Comparison of ENCODE assay signal across 11 mouse cellular contexts in genomic region chr8:95694631-95695030, GRCm38 (mm10). TPM values are rescaled to one million over a fixed set of nuclear protein-coding genes. Genes with fewer than 3 reads are reported as not detected.
DNase-seq lines count a peak whose midpoint lies in the region; ATAC-seq lines count a peak whose summit lies in the region.
"Had no signal": no experiment of that assay in that cellular context is flagged by ENCODE, and none has a peak within 500 bp of the region (broad histone marks: within the 10 kb centered on the region; RNA-seq: fewer than 3 reads in every experiment).

No protein-coding gene starts in this region.

- no peak for ATAC-seq in heart, embryonic 12.5 days (ENCODE audit: insufficient number of reproducible peaks, low FRiP score)
- peak; percentile 60 for ATAC-seq in hindbrain, embryonic 12.5 days (ENCODE audit: low FRiP score)
- ATAC-seq in midbrain, embryonic 16.5 days: no peak
- ATAC-seq: intestine, postnatal 0 days had no signal

- H3K4me3 ChIP-seq in heart, embryonic 12.5 days: no peak overlapping the region
- H3K4me3 ChIP-seq in embryonic facial prominence, embryonic 10.5 days: no peak overlapping the region
- H3K4me3 ChIP-seq in hindbrain, embryonic 12.5 days: no peak overlapping the region
- no peak overlapping the region for H3K4me3 ChIP-seq in midbrain, embryonic 16.5 days (ENCODE audit: low read depth, low read length)
- H3K4me3 ChIP-seq: embryonic facial prominence, embryonic 12.5 days; liver, embryonic 15.5 days had no signal

- no peak overlapping the region for H3K4me2 ChIP-seq in heart, embryonic 12.5 days
- peak overlapping the region; percentile 15; the same call in 1 of the 2 replicates for H3K4me2 ChIP-seq in hindbrain, embryonic 12.5 days (replicated peaks)
- H3K4me2 ChIP-seq in midbrain, embryonic 16.5 days (ENCODE audit: low read length): peak overlapping the region; percentile 5; the same call in 1 of the 2 replicates
- H3K4me2 ChIP-seq: embryonic facial prominence, embryonic 12.5 days; liver, embryonic 15.5 days had no signal

- H3K4me1 ChIP-seq in heart, embryonic 12.5 days (replicated peaks): peaks cover 35% of the 10 kb centered on the region
- H3K4me1 ChIP-seq in embryonic facial prominence, embryonic 10.5 days: peaks cover 21% of the 10 kb centered on the region
- peaks cover 20% of the 10 kb centered on the region for H3K4me1 ChIP-seq in hindbrain, embryonic 12.5 days
- H3K4me1 ChIP-seq in midbrain, embryonic 16.5 days (ENCODE audit: control insufficient read depth, insufficient read depth, low read length): peaks cover 20% of the 10 kb centered on the region
- H3K4me1 ChIP-seq: embryonic facial prominence, embryonic 12.5 days; liver, embryonic 15.5 days had no signal

- H3K9me3 ChIP-seq in heart, embryonic 12.5 days (replicated peaks): no peaks in the 10 kb centered on the region
- no peaks in the 10 kb centered on the region for H3K9me3 ChIP-seq in embryonic facial prominence, embryonic 10.5 days
- no peaks in the 10 kb centered on the region for H3K9me3 ChIP-seq in hindbrain, embryonic 12.5 days (replicated peaks)
- no peaks in the 10 kb centered on the region for H3K9me3 ChIP-seq in midbrain, embryonic 16.5 days (replicated peaks; ENCODE audit: control insufficient read depth, low read length, poor library complexity, severe bottlenecking)
- H3K9me3 ChIP-seq: embryonic facial prominence, embryonic 12.5 days; liver, embryonic 15.5 days had no signal

- intact Hi-C loops in heart, postnatal 36 days (cut with DNase I): loop anchor here (5.0 kb wide), 2 partner anchors 347 to 442 kb away; no protein-coding TSS in a partner anchor
- intact Hi-C loops in gastrocnemius, postnatal 14 days (cut with DNase I; ENCODE audit: low total_unique reads): loop anchor here (2.0 to 10.0 kb wide), 2 partner anchors 90 to 350 kb away; no protein-coding TSS in a partner anchor

- peaks cover 28% of the 10 kb centered on the region for H3K27me3 ChIP-seq in heart, embryonic 12.5 days (replicated peaks)
- peaks cover 60% of the 10 kb centered on the region for H3K27me3 ChIP-seq in embryonic facial prominence, embryonic 10.5 days (replicated peaks; ENCODE audit: low read depth, poor library complexity, severe bottlenecking)
- H3K27me3 ChIP-seq in hindbrain, embryonic 12.5 days: peaks cover 17% of the 10 kb centered on the region
- H3K27me3 ChIP-seq in midbrain, embryonic 16.5 days (ENCODE audit: control insufficient read depth, insufficient read depth, low read depth, low read length): no peaks in the 10 kb centered on the region; the same call in 1 of the 2 replicates

- peak overlapping the region; percentile 37; the same call in 1 of the 2 replicates for H3K9ac ChIP-seq in heart, embryonic 12.5 days
- peak overlapping the region; percentile 13; the same call in 1 of the 2 replicates for H3K9ac ChIP-seq in hindbrain, embryonic 12.5 days
- H3K9ac ChIP-seq in midbrain, embryonic 16.5 days (ENCODE audit: low read depth, low read length): peak overlapping the region; percentile 46
- H3K9ac ChIP-seq: embryonic facial prominence, embryonic 12.5 days; liver, embryonic 15.5 days had no signal

- no peak for DNase-seq in heart, postnatal 36 days
- DNase-seq in embryonic facial prominence, embryonic 10.5 days (ENCODE audit: low spot score): no peak
- DNase-seq in lung, adult 18-20 months: no peak
- DNase-seq in gastrocnemius, postnatal 14 days: no peak
- DNase-seq in ovary, postnatal 10 days (ENCODE audit: low spot score): no peak

- no peaks in the 10 kb centered on the region for H3K36me3 ChIP-seq in heart, embryonic 12.5 days
- H3K36me3 ChIP-seq in embryonic facial prominence, embryonic 10.5 days (replicated peaks): no peaks in the 10 kb centered on the region
- no peaks in the 10 kb centered on the region for H3K36me3 ChIP-seq in hindbrain, embryonic 12.5 days
- H3K36me3 ChIP-seq in midbrain, embryonic 16.5 days (ENCODE audit: control insufficient read depth, insufficient read depth, low read length): no peaks in the 10 kb centered on the region
- H3K36me3 ChIP-seq: embryonic facial prominence, embryonic 12.5 days; liver, embryonic 15.5 days had no signal

- 24% methylated on average over 6 of the region's 6 CpGs for WGBS in heart, embryonic 12.5 days
- 10% methylated on average over 6 of the region's 6 CpGs for WGBS in embryonic facial prominence, embryonic 10.5 days
- 10% methylated on average over 6 of the region's 6 CpGs for WGBS in hindbrain, embryonic 12.5 days
- 6% methylated on average over 6 of the region's 6 CpGs for WGBS in midbrain, embryonic 16.5 days

- no peak overlapping the region for H3K27ac ChIP-seq in heart, embryonic 12.5 days (ENCODE audit: poor library complexity, severe bottlenecking)
- 0 out of 2 replicates have a peak overlapping the region, but pooled peaks have one; percentile 4 for H3K27ac ChIP-seq in embryonic facial prominence, embryonic 10.5 days (replicated peaks)
- peak overlapping the region; percentile 40; the same call in 1 of the 2 replicates for H3K27ac ChIP-seq in hindbrain, embryonic 12.5 days
- H3K27ac ChIP-seq in midbrain, embryonic 16.5 days (ENCODE audit: low read length): no peak overlapping the region
- H3K27ac ChIP-seq: embryonic facial prominence, embryonic 12.5 days; liver, embryonic 15.5 days had no signal

RNA-seq across cellular contexts. Expression of gene Ndrg4, which starts 17.9 kb away (rescaled TPM):
- 307 and 309 TPM in 2 replicates for polyA plus RNA-seq in heart, embryonic 12.5 days (2016; fragmentation: Nextera tagmentation; extraction: Ambion mirVana)
- total RNA-seq in heart, postnatal 36 days (2021): 100 to 1,000 TPM; 233 to 242 TPM
- 18.5 and 20.6 TPM in 2 replicates for polyA plus RNA-seq in embryonic facial prominence, embryonic 10.5 days (2016; fragmentation: Nextera tagmentation; extraction: Ambion mirVana)
- polyA plus RNA-seq in hindbrain, embryonic 12.5 days (2016; fragmentation: Nextera tagmentation; extraction: Ambion mirVana): 97.1 and 99.0 TPM in 2 replicates
- polyA plus RNA-seq in midbrain, embryonic 16.5 days (2015; fragmentation: Nextera tagmentation; extraction: Ambion mirVana): 394 and 511 TPM in 2 replicates
- 1 to 10 TPM; 6.5 to 8.8 TPM for total RNA-seq in gastrocnemius, postnatal 14 days (2021)

RNA-seq across cellular contexts. Expression of gene Setd6, which starts 21.1 kb away (rescaled TPM):
- polyA plus RNA-seq in heart, embryonic 12.5 days (2016; fragmentation: Nextera tagmentation; extraction: Ambion mirVana): 18.7 and 20.3 TPM in 2 replicates
- 10 to 100 TPM; 15.8 to 17.9 TPM for total RNA-seq in heart, postnatal 36 days (2021)
- polyA plus RNA-seq in embryonic facial prominence, embryonic 10.5 days (2016; fragmentation: Nextera tagmentation; extraction: Ambion mirVana): 19.9 and 21.0 TPM in 2 replicates
- polyA plus RNA-seq in hindbrain, embryonic 12.5 days (2016; fragmentation: Nextera tagmentation; extraction: Ambion mirVana): 20.1 and 21.9 TPM in 2 replicates
- 34.3 TPM in 2 replicates for polyA plus RNA-seq in midbrain, embryonic 16.5 days (2015; fragmentation: Nextera tagmentation; extraction: Ambion mirVana)
- 10 to 100 TPM in 1 of 2 experiments, 1 to 10 TPM in 1; 9.4 to 10.4 TPM for total RNA-seq in gastrocnemius, postnatal 14 days (2021)

Comparison
In these comparisons a context has a peak if more than half of its experiments do, and no peak if none do; other contexts are left out.
1. H3K27ac ChIP-seq: peak in embryonic facial prominence, embryonic 10.5 days (single experiment) and hindbrain, embryonic 12.5 days (single experiment); none in heart, embryonic 12.5 days (single experiment) and midbrain, embryonic 16.5 days (single experiment).
2. Peak in every context shown above with its lines, with median percentiles within 50 percentile points of each other: H3K9ac ChIP-seq.